Mouse (Mus musculus) MN1 (cell line): ENCODE results near the gene Dock11.

ENCODE experiments used
- DNase-seq: peaks from one replicate; pipeline ENCODE4 v3.0.0-alpha.2; 2016; ENCODE audit warnings: low spot score

The Dock11 gene

DNA sequence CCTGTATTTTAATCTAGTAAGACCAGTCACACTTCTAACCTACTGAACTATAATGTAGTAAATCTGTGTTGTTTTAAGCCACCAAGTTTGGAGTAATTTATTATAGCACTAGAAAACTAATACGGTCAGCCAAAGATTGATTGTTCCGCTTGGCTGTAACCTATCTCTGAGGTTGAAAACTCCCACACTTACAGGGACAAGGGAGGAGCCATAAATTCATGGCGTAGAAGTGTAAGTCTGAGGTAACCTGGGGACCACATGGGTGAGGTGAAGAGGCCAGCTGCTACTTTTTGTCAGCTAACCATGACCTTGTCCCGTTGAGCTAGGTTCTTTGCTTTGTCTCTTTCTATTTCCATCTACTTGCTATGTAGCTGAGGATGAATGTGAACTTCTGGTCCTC, 61.5 kb downstream of the Dock11 start:
- no peak for DNase-seq

DNA sequence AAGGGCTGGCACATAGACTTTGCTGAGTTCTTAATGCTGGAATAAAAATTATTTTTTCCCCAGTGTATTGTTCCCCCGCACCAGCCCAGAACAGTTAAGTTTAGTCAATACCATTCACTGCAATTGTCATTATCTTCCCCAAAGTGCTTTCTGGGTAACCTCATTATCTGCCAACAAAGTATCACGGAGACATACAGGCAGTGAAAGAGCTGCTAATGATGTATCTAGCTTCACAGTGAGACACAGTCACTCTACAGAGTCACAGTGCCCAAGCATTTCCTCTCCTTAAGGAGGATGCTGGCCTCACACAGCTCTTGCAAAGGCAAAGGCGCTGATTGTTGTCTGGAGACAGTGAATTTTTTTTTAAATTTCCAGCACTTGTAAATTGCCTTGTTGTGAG, 63.3 kb downstream of the Dock11 start:
- DNase-seq = no peak

DNA sequence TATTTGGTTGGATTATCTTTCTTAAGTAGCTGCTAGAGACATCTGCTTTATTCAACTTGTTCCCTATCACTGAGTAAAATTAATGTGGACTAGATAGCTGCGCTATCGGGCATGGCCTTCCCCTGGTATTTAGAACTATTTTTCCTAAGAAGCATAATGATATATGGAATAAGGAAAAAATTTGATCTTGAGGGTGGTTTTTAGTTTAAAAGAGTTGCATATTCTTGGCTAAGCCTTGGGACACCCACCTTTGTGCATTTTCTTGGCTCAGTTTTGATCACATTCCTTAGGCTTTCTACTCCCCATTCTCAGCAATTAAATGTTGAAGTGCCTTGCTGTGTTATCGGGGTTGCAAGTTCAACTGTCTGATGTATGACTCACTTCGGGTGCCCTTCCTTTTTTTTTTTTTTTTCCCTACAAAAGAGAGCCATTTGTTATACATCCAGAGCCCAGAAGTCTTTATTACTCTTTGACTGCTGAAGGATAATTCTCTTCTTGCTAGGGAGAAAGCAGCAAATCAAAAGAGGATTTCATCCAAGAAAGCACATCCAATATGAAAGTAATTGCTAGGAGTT, 64.0 kb downstream of the Dock11 start:
- no peak for DNase-seq

DNA sequence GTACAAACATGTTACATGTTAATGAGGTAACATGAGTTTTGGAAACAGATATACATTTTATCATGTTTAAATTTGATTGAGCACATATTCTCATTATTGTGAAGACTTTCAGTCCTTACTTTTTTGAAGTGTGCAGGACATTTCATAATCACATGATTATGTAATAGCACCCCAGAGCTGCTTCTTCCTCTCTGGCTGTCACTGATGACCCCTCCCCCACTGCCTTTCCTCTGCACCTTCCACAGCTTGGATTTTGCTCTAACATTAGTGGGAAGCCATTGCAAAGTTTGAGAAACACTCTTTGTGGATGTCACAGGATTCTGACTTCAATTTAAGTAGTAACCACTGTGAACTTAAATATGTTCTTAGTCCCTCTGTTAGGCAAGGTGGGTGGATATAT, 67.6 kb downstream of the Dock11 start:
- no peak for DNase-seq

DNA sequence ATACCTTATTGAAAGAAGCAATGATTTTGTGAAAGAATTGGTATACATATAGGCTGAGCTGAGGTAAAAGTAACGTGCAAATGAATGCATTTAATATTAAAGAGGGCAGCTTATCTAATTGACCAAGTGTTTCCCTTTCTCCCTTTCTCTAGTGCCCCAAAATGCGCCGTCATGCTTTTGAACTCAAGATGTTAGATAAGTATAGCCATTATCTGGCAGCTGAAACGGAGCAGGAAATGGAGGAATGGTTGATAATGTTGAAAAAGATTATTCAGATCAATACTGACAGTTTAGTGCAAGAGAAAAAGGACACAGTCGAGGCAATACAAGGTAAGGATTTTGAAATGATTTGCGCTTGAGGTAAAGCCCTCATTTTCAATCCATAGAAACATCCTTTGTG, 74.5 kb downstream of the Dock11 start:
- no peak for DNase-seq

DNA sequence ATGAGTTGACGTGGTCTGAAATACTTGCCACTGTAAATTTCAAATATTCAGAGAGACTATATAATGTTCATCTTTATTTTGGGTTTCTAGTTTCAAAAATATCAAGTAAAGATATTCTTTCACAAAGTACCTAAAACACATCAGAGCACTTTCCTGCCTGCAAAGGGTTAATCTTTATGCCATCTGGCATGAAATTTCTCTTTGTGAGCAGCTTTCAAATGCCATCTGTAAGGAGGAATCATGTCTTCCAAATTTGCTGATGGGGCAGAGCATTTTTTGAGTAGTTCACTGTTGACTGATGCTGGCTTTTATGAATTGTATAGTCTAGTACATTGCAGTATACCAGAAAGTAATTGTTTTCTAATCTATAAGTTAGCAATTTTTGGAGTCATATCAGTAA, 80.6 kb downstream of the Dock11 start:
- DNase-seq = no peak

DNA sequence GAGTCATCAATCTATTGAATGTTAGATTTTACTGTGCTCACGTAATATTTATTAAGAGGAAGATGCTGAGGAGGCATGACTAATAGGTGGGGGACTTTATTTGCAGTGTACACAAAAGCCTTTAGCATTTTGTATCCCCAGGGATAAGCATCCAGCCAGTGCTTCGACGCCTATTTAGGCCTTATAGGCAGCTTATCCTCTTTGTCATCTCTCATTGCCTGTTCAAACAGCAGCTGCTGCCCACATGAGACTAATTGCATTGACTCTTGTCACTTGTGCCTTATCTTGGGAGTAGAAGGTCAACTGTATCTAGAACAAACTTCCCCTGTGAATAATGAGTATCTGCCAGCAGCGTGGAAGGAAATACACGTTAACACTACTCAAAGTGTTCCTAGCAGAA, 88.0 kb downstream of the Dock11 start:
- DNase-seq = no peak

DNA sequence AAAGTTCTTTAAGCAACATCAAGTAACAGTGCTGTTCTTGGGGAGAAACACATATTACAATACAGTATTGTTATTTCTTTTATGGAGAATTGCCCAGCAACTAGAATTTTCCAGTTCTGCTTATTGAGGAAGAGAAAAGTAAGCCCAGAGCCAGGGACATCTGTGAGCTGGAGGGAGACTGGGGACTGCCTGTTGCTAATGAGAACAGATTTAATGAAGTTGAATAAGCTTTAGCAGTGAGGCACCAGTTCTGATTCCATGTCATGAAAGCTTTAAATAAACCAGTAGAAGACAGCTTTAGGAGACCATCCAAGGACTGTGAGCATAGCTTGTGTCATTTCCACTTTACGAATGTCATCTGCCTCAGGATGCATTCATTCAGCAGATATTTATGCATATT, 99.3 kb downstream of the Dock11 start:
- DNase-seq = no peak

DNA sequence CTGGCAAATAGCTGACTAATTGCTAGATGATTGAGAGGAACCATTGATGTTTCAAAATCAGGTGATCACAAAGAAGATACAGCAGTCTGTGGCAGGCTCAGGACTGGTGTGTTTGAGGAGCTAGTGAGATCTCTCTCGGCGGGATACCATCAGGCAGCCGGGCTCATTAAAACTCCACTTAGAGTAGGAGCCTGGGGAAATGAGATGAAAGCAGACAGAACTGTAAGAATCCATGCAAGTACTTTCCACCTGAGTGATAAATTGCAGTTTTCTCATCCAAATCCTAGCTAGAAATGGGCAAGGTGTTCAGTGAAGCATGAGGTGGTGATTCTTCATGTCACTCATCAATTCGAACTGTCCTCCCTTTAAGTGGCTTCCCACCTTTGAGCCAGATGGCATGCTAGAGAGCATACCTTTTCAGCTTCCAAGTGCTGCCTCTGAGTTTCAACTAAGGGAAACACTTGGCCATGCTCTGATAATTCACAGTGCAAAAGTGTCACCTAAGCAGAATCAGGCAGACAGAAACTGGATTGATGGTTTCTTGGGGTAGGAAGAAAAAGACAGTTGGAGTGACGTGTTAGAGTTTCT, 102.0 kb downstream of the Dock11 start:
- no peak for DNase-seq

DNA sequence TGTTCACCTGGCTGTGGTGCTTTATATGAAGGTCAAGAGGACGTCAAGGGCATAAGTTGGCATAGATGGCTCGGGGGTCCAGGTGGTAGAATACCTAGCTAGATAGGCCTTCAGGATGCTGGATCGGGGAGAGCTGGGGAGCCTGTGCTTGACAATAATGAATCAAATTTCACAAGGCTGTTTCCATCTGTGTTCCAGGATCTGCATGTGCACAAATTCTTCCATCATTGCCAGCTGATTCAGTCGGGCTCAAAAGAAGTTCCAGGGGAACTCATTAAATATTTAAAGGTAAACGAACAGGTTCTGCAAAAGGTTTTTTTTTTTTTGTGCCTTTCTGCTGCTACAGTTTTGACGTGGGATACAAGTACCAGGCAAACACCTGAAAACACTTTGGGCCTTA, 105.6 kb downstream of the Dock11 start:
- no peak for DNase-seq

DNA sequence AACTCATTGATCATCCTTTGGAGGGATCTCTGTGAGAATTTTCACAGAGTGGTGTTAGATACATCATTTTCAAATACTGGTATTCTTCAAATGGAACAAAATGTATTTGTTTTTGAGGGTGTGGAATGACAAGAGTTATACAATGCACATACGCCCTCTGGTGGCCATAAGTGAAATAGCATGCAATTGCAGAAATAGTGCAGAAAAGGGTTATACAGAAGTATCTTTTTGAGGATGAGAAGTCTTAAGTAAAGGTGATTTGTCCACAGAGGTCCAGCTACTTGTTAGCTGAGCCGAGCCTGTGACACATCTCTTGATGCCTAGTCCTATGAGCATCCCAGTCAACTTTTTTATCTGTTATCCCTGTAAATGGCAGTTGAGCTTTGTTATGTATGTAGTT, 108.4 kb downstream of the Dock11 start:
- DNase-seq = peak; percentile 33

DNA sequence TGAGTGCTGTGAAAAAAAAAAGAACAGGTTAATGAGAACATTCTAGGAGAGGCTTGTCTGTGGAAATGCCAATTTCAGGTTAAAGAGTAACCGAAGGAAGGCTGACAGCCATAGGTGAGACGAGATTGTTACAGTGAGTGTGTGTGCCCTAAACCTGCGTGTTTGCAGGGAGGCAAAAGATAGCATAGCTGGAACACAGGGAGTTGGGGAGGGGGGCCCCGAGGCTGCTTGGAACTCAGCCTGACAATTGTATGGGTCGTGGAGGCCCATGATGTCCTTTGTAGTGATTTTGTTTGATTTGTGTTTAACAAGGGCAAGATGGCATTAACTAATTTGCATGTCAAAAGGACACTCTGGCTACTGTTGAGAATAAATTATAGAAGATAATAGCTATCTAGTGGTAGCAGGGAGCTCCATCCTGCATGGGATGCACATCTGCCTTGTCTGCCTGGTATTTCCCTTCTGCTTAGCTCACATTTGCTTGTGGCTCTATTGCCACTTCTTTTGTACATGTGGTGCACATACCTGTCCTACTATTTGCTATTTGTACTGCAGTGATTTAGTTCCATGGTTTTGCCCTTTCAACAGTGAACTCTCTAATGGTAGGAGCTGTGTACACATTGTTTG, 109.3 kb downstream of the Dock11 start:
- DNase-seq = no peak

DNA sequence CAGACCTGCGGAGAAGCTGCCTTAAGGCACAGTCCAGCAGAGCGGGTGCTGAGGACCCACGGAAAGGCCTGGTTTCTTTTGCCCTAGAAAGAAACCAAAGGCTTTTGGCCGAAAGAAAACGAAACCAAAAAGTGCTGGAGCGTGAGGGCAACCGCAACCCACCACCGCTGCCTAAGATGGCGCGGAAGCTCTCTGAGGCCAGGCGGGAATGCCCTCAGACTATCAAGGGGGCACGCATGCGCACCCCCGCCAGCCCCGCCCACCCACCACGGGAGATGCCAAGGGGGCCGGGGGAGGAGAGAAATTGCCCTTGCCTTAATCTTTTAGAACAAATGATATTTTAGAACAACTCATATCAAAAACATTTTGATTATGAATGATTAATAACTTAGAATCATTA, 137.0 kb downstream of the Dock11 start:
- no peak for DNase-seq

DNA sequence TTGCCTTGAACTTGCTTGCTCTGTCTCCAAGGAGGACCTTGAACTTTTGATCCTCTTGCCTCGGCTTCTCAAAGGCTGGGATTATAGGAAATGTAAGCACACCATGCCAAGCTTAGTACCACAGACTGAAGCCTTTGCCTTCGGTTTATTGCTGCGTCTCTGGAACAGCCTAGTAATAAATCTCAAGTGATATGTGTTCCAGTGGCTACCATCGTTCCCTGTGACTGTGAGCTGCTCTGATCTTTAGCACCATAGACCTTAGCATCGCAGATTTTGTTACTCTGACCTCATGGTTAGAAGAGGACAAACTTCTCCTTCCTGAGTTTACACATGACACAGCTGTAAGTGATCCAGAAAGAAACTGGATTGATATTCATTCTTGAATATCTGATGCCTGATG, 142.5 kb downstream of the Dock11 start:
- no peak for DNase-seq

DNA sequence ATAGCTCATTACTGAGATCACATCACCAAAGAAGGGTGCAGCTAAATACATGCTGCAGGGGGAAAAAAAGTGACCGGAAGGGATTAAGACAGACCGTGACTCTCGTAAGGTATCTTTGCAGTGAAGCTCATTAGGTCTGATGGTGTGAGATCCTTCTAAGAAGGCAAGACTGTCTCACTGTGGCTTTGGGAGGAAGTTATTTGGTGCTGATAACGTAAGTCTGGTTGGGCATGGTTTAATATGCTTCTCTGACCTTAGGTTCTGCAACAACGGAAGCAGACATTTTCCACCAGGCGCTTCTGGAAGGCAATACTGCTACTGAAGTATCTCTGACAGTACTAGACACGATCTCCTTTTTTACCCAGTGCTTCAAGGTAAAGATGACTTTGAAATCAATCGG, 145.4 kb downstream of the Dock11 start:
- no peak for DNase-seq

DNA sequence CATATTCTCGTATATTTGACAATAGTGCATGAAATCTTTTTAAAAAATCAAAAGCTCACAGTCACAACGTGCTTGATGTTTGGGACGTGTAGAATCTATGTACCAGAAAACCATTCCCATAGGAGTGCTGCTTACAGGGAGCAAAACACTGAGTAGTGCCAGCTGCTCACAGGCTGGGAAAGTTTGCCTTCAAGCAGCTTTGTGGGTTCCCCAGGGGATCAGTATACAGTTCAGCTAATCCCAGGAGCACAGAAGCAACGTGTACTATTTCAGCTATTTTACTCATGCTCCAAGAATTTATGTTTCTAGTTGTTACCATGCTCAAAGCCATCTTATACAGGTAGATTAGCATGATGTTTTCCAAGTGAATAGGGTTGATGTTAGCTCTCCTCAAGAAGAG, 157.1 kb downstream of the Dock11 start:
- no peak for DNase-seq

DNA sequence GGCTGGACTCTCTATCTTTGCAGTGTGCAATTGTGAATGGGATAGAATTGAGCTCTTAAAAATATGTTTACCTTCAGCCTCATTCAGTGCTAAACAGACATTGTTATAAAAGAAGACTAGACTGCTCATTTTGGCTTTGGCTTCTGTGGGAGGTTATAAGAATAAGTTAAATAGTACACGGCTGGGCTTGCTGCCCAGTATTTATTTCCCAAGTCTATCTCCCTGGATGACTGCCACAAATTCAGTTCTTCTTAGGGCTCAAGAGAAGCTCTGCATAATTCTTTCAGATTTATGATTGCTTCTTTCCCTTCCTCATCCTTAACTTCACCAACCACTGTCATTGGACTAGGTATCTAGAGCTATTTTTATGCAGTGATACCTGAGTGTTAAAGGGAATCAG, 158.8 kb downstream of the Dock11 start:
- no peak for DNase-seq

DNA sequence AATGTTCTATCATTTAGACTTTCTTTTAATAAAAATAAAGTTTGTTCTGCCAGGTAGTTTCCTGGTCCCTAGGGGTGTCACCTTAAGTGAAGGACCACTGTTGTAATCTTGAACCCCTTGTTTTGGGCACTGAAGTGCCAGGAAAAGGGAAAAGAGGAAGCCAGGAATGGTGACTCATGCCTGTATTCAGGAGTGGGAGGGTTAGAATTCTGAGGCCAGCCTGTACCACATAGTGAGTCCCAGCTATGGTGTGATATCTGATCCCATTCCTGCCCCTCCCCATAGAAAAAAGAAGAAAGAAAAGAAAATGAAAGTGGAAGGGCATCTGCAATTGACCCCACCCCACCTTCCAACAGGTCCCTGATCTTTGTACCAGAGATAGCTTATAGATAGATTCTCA, 161.7 kb downstream of the Dock11 start:
- DNase-seq = no peak

DNA sequence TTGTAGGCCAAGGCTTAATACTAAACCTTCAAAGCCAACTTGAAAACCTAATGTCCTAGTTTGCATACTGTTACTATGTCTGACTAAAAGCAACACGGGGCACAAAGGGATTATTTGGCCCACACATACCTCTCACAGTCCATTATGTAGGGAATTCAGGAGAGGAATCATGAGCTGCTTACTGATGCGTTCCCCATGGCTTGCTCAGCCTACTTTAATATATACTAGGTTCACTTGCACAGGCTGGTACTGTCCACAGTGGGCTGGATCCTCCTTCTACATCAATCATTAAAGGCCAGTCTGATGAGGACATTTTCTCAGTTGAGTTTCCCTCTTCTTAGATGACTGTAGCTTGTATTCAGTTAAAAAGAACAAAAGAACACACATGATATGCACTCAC, 185.4 kb downstream of the Dock11 start:
- DNase-seq = no peak

DNA sequence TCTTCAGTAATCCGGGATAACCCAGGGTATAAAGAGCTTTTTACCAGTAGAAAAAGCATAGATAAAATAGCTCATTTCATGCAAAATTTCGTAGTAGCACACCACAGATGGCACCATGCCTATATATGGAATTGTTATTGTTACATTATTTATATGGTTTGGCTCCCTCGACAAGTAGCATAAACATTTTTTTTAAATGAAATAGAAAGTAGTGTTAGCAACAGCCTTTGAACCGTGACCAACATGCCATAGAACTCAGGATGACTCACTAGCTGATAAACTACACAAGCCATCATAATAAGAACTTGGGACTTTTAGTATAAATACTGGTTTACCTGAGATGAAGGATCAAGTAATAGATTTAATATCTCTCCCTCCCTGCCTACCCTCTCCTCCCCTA, 188.5 kb downstream of the Dock11 start:
- no peak for DNase-seq

DNA sequence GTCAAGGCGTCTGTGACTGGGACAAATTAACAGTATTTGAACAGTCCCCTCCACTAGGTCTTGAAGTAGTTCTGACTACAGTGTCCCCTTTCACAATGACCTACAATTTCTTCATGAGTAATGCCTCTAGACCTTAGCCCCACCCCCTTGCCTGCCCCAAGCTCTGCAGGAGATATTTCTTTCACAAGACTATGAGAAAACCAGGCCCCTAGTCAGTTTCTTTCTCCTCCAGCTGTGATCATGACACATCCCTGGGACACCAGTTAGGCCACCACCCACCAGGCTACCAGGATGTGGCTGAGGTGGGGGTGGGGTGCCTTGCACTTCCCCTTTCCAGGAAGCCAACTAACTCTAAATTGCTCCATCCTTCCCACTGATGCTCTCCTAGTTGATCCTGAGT, 194.3 kb downstream of the Dock11 start:
- DNase-seq = no peak

DNA sequence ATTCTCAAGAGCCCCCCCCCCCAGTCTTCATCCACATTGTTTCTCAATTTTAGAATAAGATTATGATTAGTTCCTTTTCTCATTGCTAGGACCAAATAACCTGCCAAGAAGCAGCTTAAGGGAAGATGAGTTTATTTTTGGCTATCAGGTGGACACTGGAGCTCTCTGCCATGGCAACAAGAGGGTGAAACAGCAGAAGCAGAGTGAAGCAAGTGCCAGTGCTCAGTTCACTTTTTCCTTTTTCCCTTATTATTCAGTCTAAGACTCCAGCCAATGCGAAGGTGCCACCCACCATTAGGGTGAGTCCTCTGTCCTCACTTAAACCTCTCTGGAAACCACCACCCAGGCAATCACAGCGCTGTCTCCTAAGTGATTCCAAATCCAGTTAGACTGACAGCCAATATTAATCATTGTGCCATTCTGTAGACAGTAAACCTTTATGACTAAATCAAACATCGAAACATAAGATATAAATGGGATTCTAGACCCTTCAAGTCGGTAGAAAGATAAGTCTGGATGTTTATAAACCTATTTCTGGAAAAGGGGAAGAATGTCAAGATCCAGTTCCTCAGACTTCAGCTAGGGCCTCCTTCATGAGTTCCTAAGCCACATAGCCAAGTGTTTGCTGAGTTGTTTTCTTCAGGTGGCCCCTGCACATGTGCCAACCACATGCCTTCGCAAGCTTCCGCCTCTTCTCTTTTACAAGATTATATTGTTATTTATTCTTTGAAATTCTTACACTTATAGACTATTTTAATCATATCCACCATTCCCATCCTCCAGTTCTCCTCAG, 200.0 kb downstream of the Dock11 start:
- DNase-seq = no peak

DNA sequence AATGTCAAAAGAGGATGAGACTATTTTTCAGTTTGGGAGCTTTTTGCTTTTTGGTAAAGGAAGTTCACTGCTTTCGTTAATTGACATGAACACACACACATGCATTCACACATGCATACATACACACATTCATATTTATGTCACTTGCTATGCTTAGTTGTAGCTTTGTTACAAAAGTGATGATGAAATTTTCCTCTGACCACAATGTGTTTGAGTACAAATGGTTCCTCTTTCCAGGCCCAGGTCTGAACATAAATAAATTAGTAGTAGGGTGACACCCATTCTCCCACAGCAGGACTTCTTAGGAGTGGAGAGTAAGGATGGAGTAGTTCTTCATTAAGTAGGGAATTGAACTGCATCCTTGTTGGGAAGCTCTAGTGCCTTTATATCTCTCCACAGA, 212.3 kb downstream of the Dock11 start:
- no peak for DNase-seq
